ENCODE assay signal across 15 mouse cellular contexts in the genomic region with DNA sequence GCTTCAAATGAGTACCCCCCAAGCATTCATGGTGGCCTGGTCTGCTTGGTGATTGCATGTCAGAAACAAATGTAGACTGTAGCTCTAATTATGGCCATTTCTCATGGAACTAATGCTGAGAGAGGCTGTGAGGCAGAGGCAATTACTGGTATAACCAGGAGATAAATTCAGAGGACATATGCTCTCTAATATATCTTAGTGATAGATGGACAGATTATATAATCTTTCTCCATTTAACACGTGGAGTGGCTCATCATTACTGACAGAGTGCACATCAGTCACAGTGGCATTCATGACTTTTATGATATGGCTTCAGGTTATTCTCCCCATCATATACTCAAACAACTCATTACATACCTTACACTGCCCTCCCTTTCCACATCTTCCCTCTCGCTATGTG.
"Had no signal": no experiment of that assay in that cellular context is flagged by ENCODE, and none has a peak within 500 bp of the region (broad histone marks: within the 10 kb centered on the region; RNA-seq: fewer than 3 reads in every experiment).

No protein-coding gene starts in this region.

- H3K9ac ChIP-seq: liver, embryonic 12.5 days; liver, embryonic 14.5 days; lung, embryonic 14.5 days; midbrain, embryonic 12.5 days; midbrain, embryonic 15.5 days; stomach, embryonic 15.5 days had no signal

- H3K27me3 ChIP-seq: liver, embryonic 12.5 days; midbrain, embryonic 12.5 days; midbrain, embryonic 15.5 days; stomach, embryonic 15.5 days had no signal

- H3K4me3 ChIP-seq: liver, embryonic 12.5 days; midbrain, embryonic 10.5 days; midbrain, embryonic 12.5 days; midbrain, embryonic 15.5 days; myocyte; stomach, embryonic 15.5 days had no signal

- ATAC-seq: liver, embryonic 12.5 days; midbrain, embryonic 15.5 days had no signal

- H3K36me3 ChIP-seq: liver, embryonic 12.5 days; midbrain, embryonic 10.5 days; midbrain, embryonic 12.5 days; midbrain, embryonic 15.5 days; stomach, embryonic 15.5 days had no signal

- H3K4me1 ChIP-seq: liver, embryonic 12.5 days; midbrain, embryonic 10.5 days; midbrain, embryonic 12.5 days; midbrain, embryonic 15.5 days; stomach, embryonic 15.5 days had no signal

- H3K27ac ChIP-seq: liver, embryonic 12.5 days; liver, embryonic 14.5 days; midbrain, embryonic 10.5 days; midbrain, embryonic 12.5 days; midbrain, embryonic 15.5 days; stomach, embryonic 15.5 days; stomach, postnatal 0 days had no signal

- H3K4me2 ChIP-seq: liver, embryonic 12.5 days; lung, embryonic 14.5 days; midbrain, embryonic 12.5 days; midbrain, embryonic 15.5 days; stomach, embryonic 15.5 days had no signal

- H3K9me3 ChIP-seq: liver, embryonic 12.5 days; midbrain, embryonic 10.5 days; midbrain, embryonic 12.5 days; midbrain, embryonic 15.5 days; stomach, embryonic 15.5 days had no signal

- DNase-seq: lung, adult 18-20 months; lung, embryonic 14.5 days; lung, postnatal 10 days; lung, postnatal 4 days; right cerebral cortex, postnatal 14 days; thymus, postnatal 14 days; thymus, postnatal 36 days had no signal
